Mouse (Mus musculus) forebrain, embryonic 16.5 days (tissue): ENCODE data around the gene Irs1. TPM values are rescaled to one million over a fixed set of nuclear protein-coding genes. Genes with fewer than 3 reads are reported as not detected.

Experiments used
- ATAC-seq: fragments of 200-750 bp; cut with Nextera tagmentation; 2 replicates; pipeline ENCODE4 v1.8.0; 2017; ENCODE audit warnings: mild to moderate bottlenecking, moderate library complexity
- H3K27ac ChIP-seq: fragments of 300-500 bp; sonication (generic); 2 replicates; pipeline ENCODE4 v1.5.1; 2014; ENCODE audit warnings: low read length, control low read depth
- H3K27me3 ChIP-seq: fragments of 300-500 bp; sonication (generic); replicated peaks from 2 replicates; pipeline ENCODE4 v1.6.1; 2014; ENCODE audit warnings: low read length; ENCODE audit not compliant: control insufficient read depth, insufficient read depth
- H3K36me3 ChIP-seq: fragments of 300-500 bp; sonication (generic); 2 replicates; pipeline ENCODE4 v1.6.1; 2014; ENCODE audit not compliant: control insufficient read depth, insufficient read depth
- H3K4me1 ChIP-seq: fragments of 300-500 bp; sonication (generic); replicated peaks from 2 replicates; pipeline ENCODE4 v1.6.1; 2014; ENCODE audit warnings: low read length; ENCODE audit not compliant: control insufficient read depth, insufficient read depth
- H3K4me2 ChIP-seq: fragments of 300-500 bp; sonication (generic); 2 replicates; pipeline ENCODE4 v1.6.1; 2014; ENCODE audit warnings: mild to moderate bottlenecking, low read length, control low read depth
- H3K4me3 ChIP-seq: fragments of 300-500 bp; sonication (generic); replicated peaks from 2 replicates; pipeline ENCODE4 v1.5.1; 2014; ENCODE audit warnings: mild to moderate bottlenecking, low read length, control low read depth
- H3K9ac ChIP-seq: fragments of 300-500 bp; sonication (generic); replicated peaks from 2 replicates; pipeline ENCODE4 v1.6.1; 2014; ENCODE audit warnings: low read depth, low read length, control low read depth
- H3K9me3 ChIP-seq: fragments of 300-500 bp; sonication (generic); 2 replicates; pipeline ENCODE4 v1.6.1; 2016; ENCODE audit warnings: low read length; ENCODE audit not compliant: control insufficient read depth
- WGBS: fragments of 180-500 bp; shearing (Covaris S2); extraction: QIAGEN DNeasy Blood & Tissue Kit; methylation state at CpG from one replicate; pipeline ENCODE4 v1.1.7; 2014; 5-methylcytosine and 5-hydroxymethylcytosine counted together
- polyA plus RNA-seq: library from polyadenylated mRNA; unstranded; fragments of >200 nt; fragmentation: Nextera tagmentation; extraction: Ambion mirVana; gene quantifications from 2 replicates; pipeline ENCODE4 v1.2.1, GENCODE M21; 2015

Gene Irs1
- polyA plus RNA-seq, 1 experiment from 2014 or later, result 9.2 TPM

- Histone ChIP-seq H3K27me3 (no peaks in the 10 kb centered on the region), H3K4me3 (no peak overlapping the region), H3K4me2 (no peak overlapping the region), H3K36me3 (no peaks in the 10 kb centered on the region), H3K4me1 (peaks cover 4% of the 10 kb centered on the region; the same call in 1 of the 2 replicates), H3K9me3 (no peaks in the 10 kb centered on the region), H3K27ac (no peak overlapping the region), H3K9ac (no peak overlapping the region)
- 60% methylated on average over 12 of the region's 12 CpGs for WGBS
- no peak for ATAC-seq
Measured at GRCm38 (mm10) chr1:82220673-82221396, 70.4 kb downstream of the Irs1 start.

- H3K9me3 ChIP-seq, result no peaks in the 10 kb centered on the region
- H3K4me1 ChIP-seq, result no peaks in the 10 kb centered on the region
- 93% methylated on average over 5 of the region's 5 CpGs for WGBS
- H3K27me3 ChIP-seq, result no peaks in the 10 kb centered on the region
- H3K4me2 ChIP-seq, result no peak overlapping the region
- no peak overlapping the region for H3K9ac ChIP-seq
- H3K27ac ChIP-seq, result no peak overlapping the region
- ATAC-seq, result no peak
- no peak overlapping the region for H3K4me3 ChIP-seq
- no peaks in the 10 kb centered on the region for H3K36me3 ChIP-seq
Measured at GRCm38 (mm10) chr1:82207511-82207910, 83.7 kb downstream of the Irs1 start.

DNA sequence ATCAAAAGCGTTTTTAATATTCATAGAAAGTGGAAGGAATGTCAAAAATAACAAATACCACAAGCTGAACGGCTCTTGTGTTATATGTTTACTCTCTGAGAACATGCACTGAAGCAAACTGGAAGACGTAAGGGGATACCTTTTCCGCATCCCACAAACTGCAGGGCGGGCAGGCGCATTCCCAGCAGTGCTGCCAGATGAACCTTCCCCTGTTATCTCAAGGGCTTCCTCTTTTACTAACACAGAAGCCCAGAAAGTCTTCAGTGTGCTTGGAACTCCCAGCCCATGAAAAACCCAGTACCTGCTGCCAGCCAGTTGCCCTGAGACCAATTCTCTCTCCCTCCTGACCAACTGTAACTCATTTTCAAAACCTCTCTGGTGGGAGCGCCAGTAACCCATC lies 90.6 kb downstream of the Irs1 start:
- peaks cover 7% of the 10 kb centered on the region; the same call in 1 of the 2 replicates for H3K4me1 ChIP-seq
- H3K4me2 ChIP-seq, result no peak overlapping the region
- H3K4me3 ChIP-seq, result no peak overlapping the region
- H3K27me3 ChIP-seq, result no peaks in the 10 kb centered on the region
- 90% methylated on average over 7 of the region's 7 CpGs for WGBS
- H3K36me3 ChIP-seq, result no peaks in the 10 kb centered on the region
- H3K27ac ChIP-seq, result no peak overlapping the region
- no peak for ATAC-seq
- no peaks in the 10 kb centered on the region for H3K9me3 ChIP-seq
- H3K9ac ChIP-seq, result no peak overlapping the region

GRCm38 (mm10) chr1:82199918-82200317 lies 91.3 kb downstream of the Irs1 start:
- ATAC-seq, result 0 out of 2 replicates have a peak, but pooled peaks have one; percentile 54
- no peak overlapping the region for H3K4me2 ChIP-seq
- 14% methylated on average over 1 of the region's 1 CpGs for WGBS
- H3K36me3 ChIP-seq, result no peaks in the 10 kb centered on the region
- no peak overlapping the region for H3K9ac ChIP-seq
- peaks cover 7% of the 10 kb centered on the region; the same call in 1 of the 2 replicates for H3K4me1 ChIP-seq
- H3K4me3 ChIP-seq, result no peak overlapping the region
- H3K9me3 ChIP-seq, result no peaks in the 10 kb centered on the region
- H3K27ac ChIP-seq, result no peak overlapping the region; the same call in 1 of the 2 replicates
- H3K27me3 ChIP-seq, result no peaks in the 10 kb centered on the region

DNA sequence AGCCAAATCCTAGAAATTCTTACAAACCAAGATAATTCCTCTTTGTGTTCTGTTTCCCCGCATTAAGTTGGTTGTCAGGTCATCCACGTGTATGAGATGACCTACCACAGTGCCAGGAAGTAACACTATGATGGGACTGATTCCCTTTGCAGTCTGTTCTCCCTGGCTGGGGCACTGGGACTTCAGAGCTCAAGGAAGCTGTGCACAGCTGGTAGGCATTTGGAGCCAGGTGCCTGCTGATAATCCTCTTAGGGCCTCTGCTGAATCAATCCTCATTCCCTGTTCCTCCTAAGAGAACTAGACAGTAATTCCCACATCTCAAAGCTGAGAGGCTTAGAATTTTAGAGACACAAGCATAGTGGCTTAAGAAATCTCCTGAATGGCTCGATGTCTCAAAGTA lies 99.6 kb downstream of the Irs1 start:
- no peaks in the 10 kb centered on the region for H3K36me3 ChIP-seq
- WGBS, result 13% methylated on average over 3 of the region's 3 CpGs
- no peaks in the 10 kb centered on the region for H3K9me3 ChIP-seq
- H3K4me3 ChIP-seq, result no peak overlapping the region
- no peak overlapping the region for H3K27ac ChIP-seq
- no peak overlapping the region for H3K9ac ChIP-seq
- no peaks in the 10 kb centered on the region for H3K27me3 ChIP-seq
- ATAC-seq, result no peak
- peaks cover 7% of the 10 kb centered on the region for H3K4me1 ChIP-seq
- H3K4me2 ChIP-seq, result no peak overlapping the region

GRCm38 (mm10) chr1:82189516-82189915 lies 101.7 kb downstream of the Irs1 start:
- 0 out of 2 replicates have a peak, but pooled peaks have one; percentile 45 for ATAC-seq
- no peaks in the 10 kb centered on the region for H3K9me3 ChIP-seq
- H3K27me3 ChIP-seq, result no peaks in the 10 kb centered on the region
- WGBS, result 46% methylated on average over 3 of the region's 3 CpGs
- peaks cover 7% of the 10 kb centered on the region for H3K4me1 ChIP-seq
- H3K9ac ChIP-seq, result no peak overlapping the region
- H3K4me2 ChIP-seq, result no peak overlapping the region
- no peak overlapping the region for H3K27ac ChIP-seq
- no peak overlapping the region for H3K4me3 ChIP-seq
- H3K36me3 ChIP-seq, result no peaks in the 10 kb centered on the region

- Histone ChIP-seq H3K27me3 (no peaks in the 10 kb centered on the region), H3K4me1 (peaks cover 7% of the 10 kb centered on the region), H3K9ac (no peak overlapping the region), H3K9me3 (no peaks in the 10 kb centered on the region), H3K4me2 (no peak overlapping the region), H3K27ac (no peak overlapping the region), H3K4me3 (no peak overlapping the region), H3K36me3 (no peaks in the 10 kb centered on the region)
- ATAC-seq, result no peak
- 81% methylated on average over 10 of the region's 10 CpGs for WGBS
Measured at GRCm38 (mm10) chr1:82188549-82189231, 102.5 kb downstream of the Irs1 start.

DNA sequence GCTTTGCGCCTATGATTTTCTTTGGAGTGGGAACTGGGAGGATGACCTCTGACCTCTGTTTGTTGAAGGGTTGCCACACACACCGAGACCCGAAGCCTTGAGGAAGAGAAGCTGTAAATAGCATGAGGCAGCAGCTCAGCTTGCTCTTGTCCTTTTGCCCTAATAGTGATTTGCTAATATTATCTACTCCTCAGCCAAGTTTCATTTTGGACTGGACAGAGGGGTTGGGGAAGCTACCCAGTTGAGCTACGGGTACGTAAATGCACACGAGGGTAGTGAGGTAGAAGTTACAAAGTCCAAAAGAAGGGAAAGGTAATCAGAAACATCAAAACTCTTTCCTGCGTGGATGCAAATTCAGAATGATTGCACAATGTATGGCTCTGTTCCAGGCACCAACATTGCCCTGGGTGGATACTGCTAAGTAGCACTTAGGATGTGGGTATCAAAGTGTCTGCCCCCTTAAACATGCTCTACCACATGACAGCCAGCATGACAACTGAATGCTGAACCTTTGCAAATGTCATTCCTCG lies 107.2 kb downstream of the Irs1 start:
- H3K4me1 ChIP-seq, result no peaks in the 10 kb centered on the region
- H3K27me3 ChIP-seq, result no peaks in the 10 kb centered on the region
- 86% methylated on average over 8 of the region's 8 CpGs for WGBS
- H3K9me3 ChIP-seq, result no peaks in the 10 kb centered on the region
- no peak overlapping the region for H3K4me3 ChIP-seq
- H3K4me2 ChIP-seq, result no peak overlapping the region
- H3K27ac ChIP-seq, result no peak overlapping the region
- no peak for ATAC-seq
- no peaks in the 10 kb centered on the region for H3K36me3 ChIP-seq
- no peak overlapping the region for H3K9ac ChIP-seq
